Mouse (Mus musculus) midbrain, embryonic 14.5 days (tissue): ENCODE results near the gene Ubc. TPM values are rescaled to one million over a fixed set of nuclear protein-coding genes. Genes with fewer than 3 reads are reported as not detected.

Experiments
- ATAC-seq: fragments of 200-750 bp; cut with Nextera tagmentation; 2 replicates; pipeline ENCODE4 v1.8.0; 2017; ENCODE audit warnings: moderate number of reproducible peaks, moderate library complexity; ENCODE audit not compliant: low FRiP score, low TSS enrichment
- DNase-seq: peaks from one replicate; pipeline ENCODE4 v3.0.0-alpha.2; 2015
- H3K27ac ChIP-seq: fragments of 300-500 bp; sonication (generic); replicated peaks from 2 replicates; pipeline ENCODE4 v1.5.1; 2014; ENCODE audit warnings: mild to moderate bottlenecking, low read depth, low read length, moderate library complexity
- H3K27me3 ChIP-seq: fragments of 300-500 bp; sonication (generic); 2 replicates; pipeline ENCODE4 v1.6.1; 2014; ENCODE audit warnings: low read length, control low read depth, mixed read lengths; ENCODE audit not compliant: control insufficient read depth, insufficient read depth
- H3K36me3 ChIP-seq: fragments of 300-500 bp; sonication (generic); 2 replicates; pipeline ENCODE4 v1.6.1; 2014; ENCODE audit warnings: low read length, control low read depth; ENCODE audit not compliant: control insufficient read depth, insufficient read depth
- H3K4me1 ChIP-seq: fragments of 300-500 bp; sonication (generic); 2 replicates; pipeline ENCODE4 v1.6.1; 2014; ENCODE audit warnings: mild to moderate bottlenecking, antibody characterized with exemption, low read length, control low read depth; ENCODE audit not compliant: control insufficient read depth, insufficient read depth
- H3K4me2 ChIP-seq: fragments of 300-500 bp; sonication (generic); 2 replicates; pipeline ENCODE4 v1.6.1; 2014; ENCODE audit warnings: mild to moderate bottlenecking, low read length, moderate library complexity
- H3K4me3 ChIP-seq: fragments of 300-500 bp; sonication (generic); replicated peaks from 2 replicates; pipeline ENCODE4 v1.5.1; 2014; ENCODE audit warnings: low read depth, low read length
- H3K9ac ChIP-seq: fragments of 300-500 bp; sonication (generic); replicated peaks from 2 replicates; pipeline ENCODE4 v1.6.1; 2014; ENCODE audit warnings: mild to moderate bottlenecking, low read length, moderate library complexity
- H3K9me3 ChIP-seq: fragments of 300-500 bp; sonication (generic); 2 replicates; pipeline ENCODE4 v1.6.1; 2016; ENCODE audit warnings: low read length, control low read depth, mixed read lengths; ENCODE audit not compliant: control insufficient read depth
- WGBS: fragments of 180-500 bp; shearing (Covaris S2); extraction: QIAGEN DNeasy Blood & Tissue Kit; methylation state at CpG from one replicate; pipeline ENCODE4 v1.1.7; 2014; 5-methylcytosine and 5-hydroxymethylcytosine counted together
- polyA plus RNA-seq: library from polyadenylated mRNA; unstranded; fragments of >200 nt; fragmentation: Nextera tagmentation; extraction: Ambion mirVana; gene quantifications from 2 replicates; pipeline ENCODE4 v1.2.1, GENCODE M21; 2014

Ubc gene
- polyA plus RNA-seq, 1 experiment from 2014 or later = 1,332 TPM

GRCm38 (mm10) chr5:125351057-125351456 is 38.9 kb downstream of the Ubc start:
- no peak for ATAC-seq
- H3K27ac ChIP-seq = no peak overlapping the region
- 82% methylated on average over 8 of the region's 8 CpGs for WGBS

GRCm38 (mm10) chr5:125349391-125349790 is 40.6 kb downstream of the Ubc start:
- no peaks in the 10 kb centered on the region for H3K9me3 ChIP-seq
- H3K4me1 ChIP-seq = no peaks in the 10 kb centered on the region
- WGBS = 81% methylated on average over 3 of the region's 3 CpGs
- no peak for ATAC-seq
- H3K27me3 ChIP-seq = no peaks in the 10 kb centered on the region
- H3K27ac ChIP-seq = no peak overlapping the region
- H3K4me2 ChIP-seq = no peak overlapping the region
- no peak overlapping the region for H3K9ac ChIP-seq
- no peak overlapping the region for H3K4me3 ChIP-seq
- H3K36me3 ChIP-seq = no peaks in the 10 kb centered on the region
- no peak for DNase-seq

More at GRCm38 (mm10) chr5:125351057-125351456, 38.9 kb downstream of the Ubc start:
- Histone ChIP-seq H3K9me3 (no peaks in the 10 kb centered on the region), H3K36me3 (no peaks in the 10 kb centered on the region), H3K4me2 (no peak overlapping the region), H3K4me3 (no peak overlapping the region), H3K4me1 (0 out of 2 replicates have a peak, but pooled peaks cover 5% of the 10 kb centered on the region), H3K9ac (no peak overlapping the region), H3K27me3 (no peaks in the 10 kb centered on the region)
- no peak for DNase-seq

GRCm38 (mm10) chr5:125348487-125348886 is 41.5 kb downstream of the Ubc start:
- no peak for DNase-seq
- 43% methylated on average over 8 of the region's 8 CpGs for WGBS
- Histone ChIP-seq H3K27me3 (no peaks in the 10 kb centered on the region), H3K4me2 (no peak overlapping the region), H3K9me3 (no peaks in the 10 kb centered on the region), H3K36me3 (no peaks in the 10 kb centered on the region), H3K27ac (no peak overlapping the region), H3K9ac (no peak overlapping the region), H3K4me1 (no peaks in the 10 kb centered on the region), H3K4me3 (no peak overlapping the region)
- no peak for ATAC-seq

GRCm38 (mm10) chr5:125348067-125348466 is 41.9 kb downstream of the Ubc start:
- H3K9ac ChIP-seq = no peak overlapping the region
- DNase-seq (no peak), ATAC-seq (no peak)
- no peaks in the 10 kb centered on the region for H3K36me3 ChIP-seq
- no peak overlapping the region for H3K4me3 ChIP-seq
- H3K4me1 ChIP-seq = no peaks in the 10 kb centered on the region
- no peak overlapping the region for H3K27ac ChIP-seq
- 76% methylated on average over 7 of the region's 7 CpGs for WGBS
- H3K4me2 ChIP-seq = no peak overlapping the region
- H3K9me3 ChIP-seq = no peaks in the 10 kb centered on the region
- no peaks in the 10 kb centered on the region for H3K27me3 ChIP-seq

- Histone ChIP-seq H3K4me1 (peaks cover 15% of the 10 kb centered on the region), H3K4me3 (no peak overlapping the region), H3K9ac (no peak overlapping the region), H3K27ac (no peak overlapping the region), H3K4me2 (no peak overlapping the region), H3K27me3 (peaks cover 10% of the 10 kb centered on the region; the same call in 1 of the 2 replicates), H3K36me3 (no peaks in the 10 kb centered on the region), H3K9me3 (no peaks in the 10 kb centered on the region)
- DNase-seq = no peak
- 93% methylated on average over 6 of the region's 6 CpGs for WGBS
- no peak for ATAC-seq
Observed at GRCm38 (mm10) chr5:125344296-125344695, 45.7 kb downstream of the Ubc start.

- Histone ChIP-seq H3K9me3 (no peaks in the 10 kb centered on the region), H3K4me1 (peaks cover 19% of the 10 kb centered on the region), H3K4me2 (peak overlapping the region; percentile 90), H3K27ac (no peak overlapping the region), H3K36me3 (no peaks in the 10 kb centered on the region), H3K4me3 (peak overlapping the region; percentile 62), H3K27me3 (peaks cover 12% of the 10 kb centered on the region; the same call in 1 of the 2 replicates), H3K9ac (peak overlapping the region; percentile 58; the same call in 1 of the 2 replicates)
- DNase-seq (no peak), ATAC-seq (no peak)
- WGBS = 55% methylated on average over 14 of the region's 14 CpGs
Observed at GRCm38 (mm10) chr5:125341459-125342090, 48.4 kb downstream of the Ubc start.

GRCm38 (mm10) chr5:125340547-125341262 is 49.3 kb downstream of the Ubc start, which contains the start of gene Scarb1:
Gene Scarb1, minus strand, starts transcription at chr5:125341094.
- Histone ChIP-seq H3K27me3 (peaks cover 12% of the 10 kb centered on the region; the same call in 1 of the 2 replicates), H3K9me3 (no peaks in the 10 kb centered on the region), H3K36me3 (no peaks in the 10 kb centered on the region), H3K4me3 (peak within 1 kb of the TSS; percentile 62), H3K9ac (peak within 1 kb of the TSS; percentile 58), H3K27ac (0 out of 2 replicates have a peak within 1 kb of the TSS, but pooled peaks have one; percentile 5), H3K4me2 (peak within 1 kb of the TSS; percentile 90), H3K4me1 (peaks cover 19% of the 10 kb centered on the region)
- DNase-seq (peak; percentile 88), ATAC-seq (peak; percentile 80)
- under 1% methylated on average over 39 of the region's 42 CpGs for WGBS

- Histone ChIP-seq H3K9ac (peak overlapping the region; percentile 58; the same call in 1 of the 2 replicates), H3K27me3 (peaks cover 12% of the 10 kb centered on the region; the same call in 1 of the 2 replicates), H3K4me1 (peaks cover 19% of the 10 kb centered on the region), H3K9me3 (no peaks in the 10 kb centered on the region), H3K36me3 (no peaks in the 10 kb centered on the region), H3K27ac (no peak overlapping the region), H3K4me3 (peak overlapping the region; percentile 62), H3K4me2 (peak overlapping the region; percentile 90)
- no peak for ATAC-seq
- WGBS = 3% methylated on average over 25 of the region's 25 CpGs
- DNase-seq = peak; percentile 47
Observed at GRCm38 (mm10) chr5:125339851-125340531, 50.0 kb downstream of the Ubc start.
